Mouse (Mus musculus): ENCODE measurements around the gene AI467606.

GRCm38 (mm10) chr7:127110239-127111007 lies 19.3 kb downstream of the AI467606 start:
- peak; percentile 92 for TF ChIP-seq CTCF (IDR thresholded peaks at IDR 0.05; ENCODE audit: insufficient read depth, low read length)
- no peak for TF ChIP-seq POLR2A (IDR thresholded peaks at IDR 0.05; ENCODE audit: borderline replicate concordance, extremely low read depth, low read depth, low read length)
